Mouse (Mus musculus) cerebellum, adult 2 months (tissue): ENCODE data around the gene Spta1. TPM values are rescaled to one million over a fixed set of nuclear protein-coding genes. Genes with fewer than 3 reads are reported as not detected.

Source experiments
- DNase-seq, 2 experiments: peaks; one replicate each; pipeline ENCODE4 v3.0.0; 2021
- H3K27ac ChIP-seq: fragments of 200-500 bp; 2 replicates; pipeline ENCODE4 v1.5.1; 2012; ENCODE audit warnings: low read length, control low read depth, inconsistent platforms; ENCODE audit not compliant: insufficient read depth
- H3K27me3 ChIP-seq: fragments of 200-500 bp; 2 replicates; pipeline ENCODE4 v1.6.1; 2012; ENCODE audit warnings: inconsistent platforms, mild to moderate bottlenecking, low read length, moderate library complexity; ENCODE audit not compliant: control insufficient read depth, insufficient read depth
- H3K4me1 ChIP-seq: fragments of 200-500 bp; 2 replicates; pipeline ENCODE4 v1.6.1; 2011; ENCODE audit warnings: low read length; ENCODE audit not compliant: control insufficient read depth, insufficient read depth
- H3K4me3 ChIP-seq: fragments of 200-500 bp; replicated peaks from 2 replicates; pipeline ENCODE3; 2011; ENCODE audit warnings: mild to moderate bottlenecking, low read depth, low read length, control low read depth; ENCODE audit not compliant: insufficient read depth
- CTCF ChIP-seq: fragments of 200-500 bp; IDR thresholded peaks from 2 replicates; pipeline ENCODE4 v1.5.1; 2011; ENCODE audit warnings: low read depth, mild to moderate bottlenecking, control low read depth, low read length, moderate library complexity, borderline replicate concordance; ENCODE audit not compliant: insufficient read depth
- POLR2A ChIP-seq: fragments of 200-500 bp; IDR thresholded peaks from 2 replicates; pipeline ENCODE4 v1.6.1; 2011; ENCODE audit warnings: low read length, control low read depth, borderline replicate concordance; ENCODE audit not compliant: insufficient read depth
- WGBS: fragments of 180-500 bp; shearing (Covaris S2); methylation state at CpG from one replicate; pipeline ENCODE4 v1.1.7; 2018; 5-methylcytosine and 5-hydroxymethylcytosine counted together
- polyA plus RNA-seq: library from polyadenylated mRNA; depleted of rRNA; stranded (reverse); fragments of >200 nt; gene quantifications from 2 replicates; pipeline ENCODE4 v1.2.3, GENCODE M21; 2012; rRNA removed

The Spta1 gene
- polyA plus RNA-seq, 1 experiment, result 0.03 TPM

DNA sequence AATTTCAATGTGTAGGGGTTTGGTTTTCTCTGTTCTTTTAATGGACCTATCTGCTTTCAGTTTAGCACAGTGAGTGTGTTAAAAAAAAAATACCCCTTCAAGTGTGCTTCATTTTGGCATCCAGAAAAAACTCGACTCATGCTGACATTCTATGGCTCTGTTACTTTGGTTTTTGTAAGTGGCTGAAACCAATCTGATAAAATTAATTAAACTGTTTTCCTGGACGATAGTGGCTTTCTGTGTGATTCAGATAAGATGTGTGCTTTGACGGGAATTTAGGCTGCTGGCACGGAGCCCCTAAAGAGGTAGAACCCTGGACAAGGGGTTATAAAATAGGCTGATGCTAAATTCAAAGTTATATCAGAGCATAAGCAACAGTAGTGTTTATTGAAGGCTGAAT is 96.6 kb downstream of the Spta1 start:
- H3K4me3 ChIP-seq, result no peak overlapping the region
- no peak for DNase-seq
- WGBS, result 48% methylated on average over 4 of the region's 4 CpGs
- H3K4me1 ChIP-seq, result no peaks in the 10 kb centered on the region
- no peak overlapping the region for H3K27ac ChIP-seq
- H3K27me3 ChIP-seq, result no peaks in the 10 kb centered on the region
- no peak for TF ChIP-seq CTCF
- no peak for TF ChIP-seq POLR2A

DNA sequence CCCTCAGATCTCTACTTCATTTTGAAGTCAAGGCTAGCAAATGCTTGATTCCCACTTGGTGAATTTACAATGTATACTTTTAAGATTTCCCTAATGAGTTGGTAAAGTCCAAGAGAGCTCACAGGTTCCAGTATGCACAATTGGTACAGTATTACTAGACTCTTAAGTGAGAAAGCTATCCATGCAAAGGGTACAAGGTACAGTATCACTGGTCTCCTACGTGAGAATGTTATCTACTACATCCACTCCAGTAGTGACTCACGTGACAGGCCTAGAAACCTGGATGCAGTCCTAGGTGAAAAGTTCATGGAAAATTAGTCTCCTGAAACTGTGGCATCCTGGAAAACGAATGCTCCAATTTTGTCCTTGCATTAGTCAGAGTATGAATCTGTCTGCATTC is 98.1 kb downstream of the Spta1 start:
- TF ChIP-seq CTCF, result no peak
- no peak for TF ChIP-seq POLR2A
- no peaks in the 10 kb centered on the region for H3K27me3 ChIP-seq
- no peak overlapping the region for H3K4me3 ChIP-seq
- 78% methylated on average over 3 of the region's 3 CpGs for WGBS
- H3K4me1 ChIP-seq, result no peaks in the 10 kb centered on the region
- no peak for DNase-seq
- no peak overlapping the region for H3K27ac ChIP-seq

Other genes with a start within 250 kb of the Spta1 start
- gene Mndal, start 230.3 kb upstream of the Spta1 start, polyA plus RNA-seq, result 3.5 TPM in 2 replicates
- 1.4 and 1.7 TPM in 2 replicates for gene Ifi203, start 230.1 kb upstream of the Spta1 start, polyA plus RNA-seq
- not detected in 2 replicates for gene Ifi202b, start 190.0 kb upstream of the Spta1 start, polyA plus RNA-seq
- not detected in 2 replicates for gene Ifi205, start 141.0 kb upstream of the Spta1 start, polyA plus RNA-seq
- gene Olfr433, start 132.1 kb upstream of the Spta1 start, polyA plus RNA-seq, result not detected in 2 replicates
- not detected in 2 replicates for gene Olfr432, start 123.6 kb upstream of the Spta1 start, polyA plus RNA-seq
- gene Olfr430, start 106.2 kb upstream of the Spta1 start, polyA plus RNA-seq, result not detected in 2 replicates
- gene Olfr429, start 88.4 kb upstream of the Spta1 start, polyA plus RNA-seq, result not detected in 2 replicates
- not detected in 2 replicates for gene Olfr427, start 75.9 kb upstream of the Spta1 start, polyA plus RNA-seq
- not detected in 2 replicates for gene Olfr231, start 51.6 kb upstream of the Spta1 start, polyA plus RNA-seq
- not detected in 2 replicates for gene Olfr424, start 41.3 kb upstream of the Spta1 start, polyA plus RNA-seq
- gene Olfr420, start 17.1 kb upstream of the Spta1 start, polyA plus RNA-seq, result not detected in 2 replicates
- not detected in 2 replicates for gene Olfr419, start 79.3 kb downstream of the Spta1 start, polyA plus RNA-seq
- gene Mptx1, start 157.7 kb downstream of the Spta1 start, polyA plus RNA-seq, result not detected in 2 replicates
- not detected in 2 replicates for gene Olfr417, start 192.3 kb downstream of the Spta1 start, polyA plus RNA-seq
- not detected in 2 replicates for gene Olfr248, start 218.3 kb downstream of the Spta1 start, polyA plus RNA-seq